Mouse (Mus musculus): ENCODE measurements around the gene Sh2d4b. TPM values are rescaled to one million over a fixed set of nuclear protein-coding genes. Genes with fewer than 3 reads are reported as not detected.

Gene Sh2d4b
- total RNA-seq, 2 experiments from 2014 or later = 3.1 to 4.4 TPM

DNA sequence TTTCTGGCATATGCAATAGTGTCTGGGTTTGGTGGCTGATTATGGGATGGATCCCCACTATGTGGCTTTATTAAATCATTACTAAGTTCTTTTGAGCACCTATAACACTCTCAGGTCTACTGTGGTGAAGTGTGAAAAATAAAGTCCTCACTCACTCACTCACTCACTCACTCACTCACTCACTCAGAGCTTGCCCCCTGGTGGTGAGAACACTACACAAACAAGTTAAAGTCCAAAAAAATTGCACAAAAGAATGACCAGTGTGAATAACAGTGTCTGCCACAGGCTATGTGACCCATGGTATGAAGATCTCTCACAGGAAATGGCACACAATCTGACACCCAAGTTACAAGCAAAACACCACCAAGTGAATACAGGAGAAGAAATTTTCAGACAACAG, 30.0 kb downstream of the Sh2d4b start:
- no peak for DNase-seq (ENCODE audit: low spot score in 2 of 2)

DNA sequence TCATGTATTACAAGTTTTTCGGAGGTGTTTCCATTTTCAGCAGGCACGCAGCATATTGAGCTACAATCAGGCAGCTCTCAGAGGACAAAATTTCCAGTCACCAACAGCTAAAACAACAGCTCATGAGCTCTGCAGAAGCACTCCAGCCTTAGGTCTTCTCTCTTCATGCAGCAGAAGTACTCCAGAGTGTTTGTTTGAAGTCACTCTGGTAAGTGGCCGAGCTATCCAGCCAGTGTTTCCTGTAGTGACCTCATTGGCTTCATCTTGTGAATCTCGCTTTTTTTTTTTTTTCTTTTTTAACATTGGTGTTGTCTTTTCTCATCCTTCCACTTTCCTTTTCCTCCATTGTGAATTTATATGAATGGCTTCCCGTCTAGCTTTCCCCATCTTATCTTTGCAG, 40.1 kb downstream of the Sh2d4b start:
- DNase-seq (ENCODE audit: low spot score in 2 of 2) = no peak

DNA sequence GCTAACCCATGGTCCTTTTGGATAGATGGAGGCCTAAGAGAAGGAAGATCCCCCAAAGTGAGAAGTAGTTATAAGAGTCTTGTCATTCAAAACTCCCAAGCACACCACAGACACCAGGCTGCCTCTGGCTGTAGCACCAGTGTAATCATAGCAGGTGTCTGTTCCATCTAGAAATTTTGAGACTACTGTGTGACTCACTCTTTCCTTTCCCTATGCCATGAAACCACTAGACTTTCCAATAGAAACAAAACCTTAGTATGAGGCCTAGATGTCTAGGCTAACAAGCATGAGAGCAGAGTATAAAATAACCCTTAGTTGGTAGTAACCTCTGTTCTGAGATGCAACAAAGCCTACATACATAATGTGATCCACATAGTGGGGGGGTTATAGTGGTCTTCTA, 55.7 kb downstream of the Sh2d4b start:
- DNase-seq (ENCODE audit: low spot score in 2 of 2) = no peak

DNA sequence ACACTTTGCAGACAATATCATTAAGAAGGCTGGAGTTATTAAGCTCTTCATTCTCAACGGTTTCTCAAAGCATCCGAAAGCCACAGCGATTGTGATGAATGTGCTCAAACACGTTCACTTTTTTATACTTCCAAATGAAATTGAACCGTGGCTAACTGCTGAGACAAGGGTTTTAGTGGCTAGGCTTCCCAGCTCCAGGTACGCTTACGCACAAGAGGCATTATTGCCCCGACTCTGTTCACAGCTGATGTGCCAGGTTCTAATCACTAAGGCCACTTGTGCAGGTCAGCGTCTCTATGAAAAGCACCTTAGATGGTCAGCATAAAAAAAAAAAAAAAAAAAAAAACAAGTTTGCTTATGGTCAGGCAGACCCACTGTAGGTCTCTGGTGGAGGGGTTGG, 62.6 kb downstream of the Sh2d4b start:
- no peak for DNase-seq (ENCODE audit: low spot score in 2 of 2)

DNA sequence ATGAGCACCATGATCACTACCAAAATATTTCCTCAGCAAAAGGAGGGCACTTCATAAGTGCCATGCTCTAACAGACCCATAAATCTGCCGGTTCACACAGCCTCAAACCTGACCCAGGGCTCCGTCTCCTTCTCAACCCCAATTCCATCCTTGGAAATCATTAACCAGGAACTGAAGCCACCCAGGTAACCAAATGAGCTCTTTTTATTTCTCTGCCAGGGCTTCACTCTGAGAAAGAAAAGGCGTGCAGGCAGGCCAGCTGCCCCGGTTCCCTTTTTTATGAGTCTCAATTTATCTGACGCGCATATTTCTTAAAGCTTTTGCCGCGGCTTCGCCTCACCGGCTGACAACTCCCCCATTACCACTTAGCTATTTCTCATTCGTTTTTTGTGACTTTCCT, 63.0 kb downstream of the Sh2d4b start:
- no peak for DNase-seq (ENCODE audit: low spot score in 2 of 2)

DNA sequence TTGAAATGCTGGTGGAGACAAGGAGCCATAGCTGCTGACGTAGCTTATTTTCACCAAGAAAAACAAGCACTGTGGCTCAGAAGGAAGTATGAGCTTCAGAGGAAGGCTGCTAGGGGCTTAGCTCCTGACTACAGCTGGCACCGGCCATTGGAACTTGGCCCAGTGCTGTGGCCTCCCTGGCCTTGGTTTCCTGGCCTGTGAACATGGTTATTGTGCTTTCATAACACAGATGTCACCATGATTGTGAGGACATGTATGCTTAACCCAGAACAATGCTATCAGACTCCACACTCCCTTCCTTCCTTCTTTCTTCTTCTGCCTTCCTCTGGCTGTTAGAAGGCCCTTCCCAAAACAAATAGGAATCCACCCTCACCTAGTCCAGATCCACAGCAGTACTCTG, 75.0 kb downstream of the Sh2d4b start:
- DNase-seq (ENCODE audit: low spot score in 2 of 2) = no peak

DNA sequence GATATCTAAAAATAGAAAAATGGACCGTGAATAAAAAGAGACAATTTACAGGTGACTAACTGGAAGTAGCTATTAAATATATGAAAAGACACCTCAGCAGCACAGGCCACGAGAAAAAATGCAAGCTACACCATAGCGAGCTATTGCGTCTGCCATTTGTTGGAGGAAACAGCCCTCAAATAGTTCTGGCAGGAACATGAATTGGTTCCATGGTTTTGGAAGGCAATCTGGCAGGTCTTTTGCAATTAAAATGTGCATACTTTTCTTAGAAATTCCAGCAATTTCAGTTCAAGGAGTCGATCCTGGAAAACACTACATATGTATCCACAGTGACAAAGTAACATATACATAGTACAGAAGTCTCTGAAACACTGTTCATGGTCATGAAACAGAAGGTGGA, 76.4 kb downstream of the Sh2d4b start:
- peak in 1 of 2 experiments; percentile 8 for DNase-seq (ENCODE audit: low spot score in 2 of 2)

DNA sequence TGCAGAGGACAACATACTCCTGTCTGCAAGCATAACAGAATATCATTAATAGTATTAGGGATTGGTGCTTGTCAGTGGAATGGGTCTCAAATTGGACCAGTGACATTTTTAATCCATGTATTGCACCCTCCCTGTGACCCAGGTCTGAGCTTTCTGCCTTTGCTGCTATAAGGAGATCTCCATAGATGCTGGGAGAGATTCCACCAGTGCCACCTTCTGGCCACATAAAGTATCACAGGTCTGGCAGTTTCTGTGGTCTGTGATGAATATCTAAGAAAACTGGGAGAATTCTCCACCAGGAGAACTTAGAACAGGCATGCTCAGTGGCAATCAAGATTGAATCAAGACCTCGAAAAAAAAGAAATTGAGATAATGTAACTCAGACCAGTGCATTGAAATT, 101.5 kb downstream of the Sh2d4b start:
- peak; percentile 69 for DNase-seq (ENCODE audit: low spot score in 2 of 2)

DNA sequence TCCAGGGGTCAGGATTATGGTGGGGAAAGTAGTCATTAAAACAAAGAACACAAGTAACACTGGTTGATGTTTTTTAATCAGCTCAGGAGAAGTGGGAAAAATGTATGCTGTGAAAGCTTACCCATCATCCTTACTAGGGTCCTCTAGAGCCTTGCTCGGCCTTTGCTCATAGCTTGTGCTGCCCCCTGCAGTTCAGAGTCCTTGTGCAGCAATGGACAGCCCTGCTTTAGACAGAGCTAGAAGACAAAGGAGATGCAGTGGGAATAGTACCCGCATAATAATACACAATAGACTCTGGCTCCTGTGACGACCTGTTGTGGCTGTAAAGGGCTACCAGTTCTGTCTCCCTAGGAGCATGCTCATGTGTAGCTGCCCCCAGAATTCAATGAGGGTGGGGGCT, 104.0 kb downstream of the Sh2d4b start:
- DNase-seq (ENCODE audit: low spot score in 2 of 2) = peak; percentile 7 to 37

DNA sequence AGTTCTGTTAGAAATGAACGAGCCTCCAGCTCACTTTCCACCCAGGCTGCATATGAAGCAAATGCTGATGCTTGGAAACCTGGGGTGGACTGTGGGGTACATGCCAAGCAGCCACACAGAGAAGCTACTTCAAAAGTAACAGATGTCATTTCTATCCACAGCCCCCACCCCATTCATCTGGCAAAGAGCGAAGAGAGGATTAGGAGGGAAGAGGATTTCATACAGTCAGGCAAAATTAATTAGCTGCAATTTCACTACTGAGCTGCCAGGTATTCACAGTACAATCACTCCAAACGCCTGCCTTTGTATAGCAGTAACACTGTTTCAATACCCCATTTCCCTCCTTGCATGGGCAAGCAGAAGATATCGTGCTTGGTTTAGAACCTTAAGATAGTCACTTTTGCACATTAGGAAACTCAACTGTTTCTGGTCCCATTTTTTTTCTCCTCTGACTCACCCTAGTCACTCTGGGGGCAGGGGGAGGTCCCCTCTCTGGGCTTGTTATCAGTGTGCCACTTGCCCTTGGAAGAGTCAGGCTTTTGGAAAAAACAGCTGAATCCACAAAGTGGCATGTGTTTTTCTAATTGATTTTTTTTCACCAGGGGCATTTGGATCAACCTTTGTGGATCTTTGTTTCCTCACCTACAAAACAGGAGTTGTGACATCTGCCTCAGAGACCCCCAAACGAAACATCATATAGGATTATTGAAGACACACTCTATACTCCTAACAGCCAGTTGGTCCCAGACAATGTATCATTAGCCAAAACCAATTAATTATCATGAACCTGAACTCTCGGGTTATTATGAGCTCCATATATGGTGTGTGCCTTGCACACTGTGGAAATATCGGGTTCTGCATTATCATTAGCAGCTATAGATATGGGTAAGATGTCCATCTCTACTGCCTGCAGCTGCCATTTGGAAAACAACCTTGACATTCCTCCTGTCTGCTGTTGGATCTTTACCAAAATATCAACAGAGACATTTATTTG, 123.7 kb downstream of the Sh2d4b start:
- DNase-seq (ENCODE audit: low spot score in 2 of 2) = no peak

Other genes starting within 250 kb of the Sh2d4b start
- gene Tspan14, start 73.5 kb upstream of the Sh2d4b start, total RNA-seq (2021) = 10 to 100 TPM; 41.8 to 45.3 TPM
- gene Fam213a, start 120.5 kb upstream of the Sh2d4b start, total RNA-seq (2021) = 100 to 1,000 TPM; 128 to 132 TPM
- 1 to 10 TPM in 1 of 2 experiments, under 1 TPM in 1; 0.73 to 1.4 TPM for gene Dydc2, start 175.9 kb upstream of the Sh2d4b start, total RNA-seq (2021)
- gene Dydc1, start 179.6 kb upstream of the Sh2d4b start, total RNA-seq (2021) = not detected
- not detected for gene Mat1a, start 211.8 kb upstream of the Sh2d4b start, total RNA-seq (2021)
- not detected for gene Sftpa1, start 238.5 kb upstream of the Sh2d4b start, total RNA-seq (2021)